Mouse (Mus musculus) kidney, adult 11 months (tissue): ENCODE measurements around the gene Rap1gap.

Source experiments
- DNase-seq: peaks from one replicate; pipeline ENCODE4 v3.0.0; 2022

Rap1gap gene

GRCm38 (mm10) chr4:137724212-137724611 is 59.7 kb downstream of the Rap1gap start:
- peak; percentile 90 for DNase-seq

- peak; percentile 74 for DNase-seq
Observed at GRCm38 (mm10) chr4:137724766-137725165, 60.2 kb downstream of the Rap1gap start.

GRCm38 (mm10) chr4:137725541-137726145 is 61.1 kb downstream of the Rap1gap start:
- DNase-seq = no peak

GRCm38 (mm10) chr4:137726739-137727505 is 62.4 kb downstream of the Rap1gap start:
- no peak for DNase-seq

- DNase-seq = peak; percentile 74
Observed at GRCm38 (mm10) chr4:137727506-137728187, 63.1 kb downstream of the Rap1gap start.

GRCm38 (mm10) chr4:137728399-137729154 is 64.1 kb downstream of the Rap1gap start:
- DNase-seq = no peak

GRCm38 (mm10) chr4:137729155-137729855 is 64.8 kb downstream of the Rap1gap start:
- DNase-seq = no peak

- peak; percentile 76 for DNase-seq
Observed at GRCm38 (mm10) chr4:137730134-137730533, 65.6 kb downstream of the Rap1gap start.

GRCm38 (mm10) chr4:137730757-137731156 is 66.2 kb downstream of the Rap1gap start:
- DNase-seq = no peak

- DNase-seq = no peak
Observed at GRCm38 (mm10) chr4:137731891-137732290, 67.4 kb downstream of the Rap1gap start.

GRCm38 (mm10) chr4:137732361-137732760 is 67.8 kb downstream of the Rap1gap start:
- no peak for DNase-seq

- DNase-seq = no peak
Observed at GRCm38 (mm10) chr4:137732962-137733361, 68.4 kb downstream of the Rap1gap start.

- DNase-seq = no peak
Observed at GRCm38 (mm10) chr4:137733459-137733858, 68.9 kb downstream of the Rap1gap start.

- DNase-seq = peak; percentile 86
Observed at GRCm38 (mm10) chr4:137736220-137736701, 71.7 kb downstream of the Rap1gap start.

GRCm38 (mm10) chr4:137737760-137738159 is 73.2 kb downstream of the Rap1gap start:
- no peak for DNase-seq

- DNase-seq = no peak
Observed at GRCm38 (mm10) chr4:137739151-137739923, 74.8 kb downstream of the Rap1gap start.

- DNase-seq = no peak
Observed at GRCm38 (mm10) chr4:137740350-137740749, 75.8 kb downstream of the Rap1gap start.

GRCm38 (mm10) chr4:137743791-137744190 is 79.3 kb downstream of the Rap1gap start:
- DNase-seq = no peak

- DNase-seq = no peak
Observed at GRCm38 (mm10) chr4:137744433-137744918, 80.0 kb downstream of the Rap1gap start.

GRCm38 (mm10) chr4:137747091-137747490 is 82.6 kb downstream of the Rap1gap start:
- DNase-seq = peak; percentile 93

- DNase-seq = no peak
Observed at GRCm38 (mm10) chr4:137747590-137747989, 83.1 kb downstream of the Rap1gap start.
